Mouse (Mus musculus) midbrain, embryonic 10.5 days (tissue): ENCODE data around the gene Nup107. TPM values are rescaled to one million over a fixed set of nuclear protein-coding genes. Genes with fewer than 3 reads are reported as not detected.
"Not testable (repeated sequence)": the region's sequence is repeated elsewhere in the genome, so short reads cannot be mapped to it uniquely, and the experiment has no call there.

Source experiments
- DNase-seq: peaks from one replicate; pipeline ENCODE4 v3.0.0-alpha.2; 2017; ENCODE audit warnings: low spot score
- H3K27ac ChIP-seq: fragments of 300-500 bp; sonication (generic); replicated peaks from 2 replicates; pipeline ENCODE4 v1.5.1; 2016; ENCODE audit warnings: mild to moderate bottlenecking
- H3K27me3 ChIP-seq: fragments of 300-500 bp; sonication (generic); 2 replicates; pipeline ENCODE4 v1.6.1; 2016; ENCODE audit warnings: low read depth, mild to moderate bottlenecking; ENCODE audit not compliant: poor library complexity, severe bottlenecking
- H3K36me3 ChIP-seq: fragments of 300-500 bp; sonication (generic); 2 replicates; pipeline ENCODE4 v1.6.1; 2016; ENCODE audit warnings: mild to moderate bottlenecking, moderate library complexity
- H3K4me1 ChIP-seq: fragments of 300-500 bp; sonication (generic); 2 replicates; pipeline ENCODE4 v1.6.1; 2016
- H3K4me3 ChIP-seq: fragments of 300-500 bp; sonication (generic); 2 replicates; pipeline ENCODE4 v1.5.1; 2016; ENCODE audit warnings: mild to moderate bottlenecking, moderate library complexity
- H3K9me3 ChIP-seq: fragments of 300-500 bp; sonication (generic); replicated peaks from 2 replicates; pipeline ENCODE4 v1.6.1; 2016; ENCODE audit warnings: mild to moderate bottlenecking
- WGBS: fragments of 180-500 bp; shearing (Covaris S2); methylation state at CpG from one replicate; pipeline ENCODE4 v1.1.7; 2016; 5-methylcytosine and 5-hydroxymethylcytosine counted together
- polyA plus RNA-seq: library from polyadenylated mRNA; unstranded; fragments of >200 nt; fragmentation: Nextera tagmentation; extraction: Ambion mirVana; gene quantifications from 2 replicates; pipeline ENCODE4 v1.2.1, GENCODE M21; 2016

Gene Nup107
- polyA plus RNA-seq, 1 experiment from 2014 or later, result 104 TPM

DNA sequence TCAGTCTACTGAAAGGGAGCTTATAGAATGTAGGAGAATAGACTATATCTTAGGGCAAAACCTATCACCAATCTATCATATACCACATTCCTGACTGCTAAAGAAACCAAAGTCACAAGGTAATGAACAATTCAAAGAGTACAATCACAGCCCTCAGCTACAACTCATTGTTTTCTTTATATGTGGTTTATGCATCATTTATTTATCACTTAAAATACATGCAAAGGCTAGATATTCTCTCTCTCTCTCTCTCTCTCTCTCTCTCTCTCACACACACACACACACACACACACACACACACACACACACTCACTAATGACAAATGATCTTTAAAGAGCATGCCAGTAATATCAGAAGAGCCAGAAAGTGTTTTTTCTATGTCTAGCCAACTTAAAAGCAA lies 86.7 kb downstream of the Nup107 start:
- DNase-seq, result no peak
- Histone ChIP-seq H3K4me1 (peaks cover 12% of the 10 kb centered on the region), H3K4me3 (no peak overlapping the region), H3K36me3 (peaks cover 84% of the 10 kb centered on the region), H3K9me3 (no peaks in the 10 kb centered on the region), H3K27ac (no peak overlapping the region), H3K27me3 (no peaks in the 10 kb centered on the region)

DNA sequence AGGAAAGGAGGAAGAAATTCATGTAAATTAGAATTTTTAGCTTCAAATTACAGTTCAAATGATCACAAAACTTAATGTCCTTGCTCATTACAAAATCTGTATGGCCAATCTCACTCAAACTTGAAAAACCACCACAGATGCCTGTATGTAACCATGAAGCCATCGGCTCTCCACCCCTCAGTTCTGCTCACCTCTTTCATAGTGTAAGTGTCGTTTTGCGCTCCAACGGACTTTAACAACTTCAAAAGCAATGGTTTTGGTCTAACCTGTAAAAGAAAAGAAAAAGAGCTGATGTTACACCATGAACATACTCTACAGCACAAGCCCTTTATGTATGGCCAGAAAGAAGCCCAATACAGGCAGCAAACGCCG lies 87.6 kb downstream of the Nup107 start:
- no peak for DNase-seq
- Histone ChIP-seq H3K9me3 (no peaks in the 10 kb centered on the region), H3K36me3 (peaks cover 93% of the 10 kb centered on the region), H3K27me3 (no peaks in the 10 kb centered on the region), H3K4me1 (peaks cover 12% of the 10 kb centered on the region), H3K27ac (no peak overlapping the region), H3K4me3 (no peak overlapping the region)
- WGBS, result 96% methylated on average over 6 of the region's 6 CpGs

DNA sequence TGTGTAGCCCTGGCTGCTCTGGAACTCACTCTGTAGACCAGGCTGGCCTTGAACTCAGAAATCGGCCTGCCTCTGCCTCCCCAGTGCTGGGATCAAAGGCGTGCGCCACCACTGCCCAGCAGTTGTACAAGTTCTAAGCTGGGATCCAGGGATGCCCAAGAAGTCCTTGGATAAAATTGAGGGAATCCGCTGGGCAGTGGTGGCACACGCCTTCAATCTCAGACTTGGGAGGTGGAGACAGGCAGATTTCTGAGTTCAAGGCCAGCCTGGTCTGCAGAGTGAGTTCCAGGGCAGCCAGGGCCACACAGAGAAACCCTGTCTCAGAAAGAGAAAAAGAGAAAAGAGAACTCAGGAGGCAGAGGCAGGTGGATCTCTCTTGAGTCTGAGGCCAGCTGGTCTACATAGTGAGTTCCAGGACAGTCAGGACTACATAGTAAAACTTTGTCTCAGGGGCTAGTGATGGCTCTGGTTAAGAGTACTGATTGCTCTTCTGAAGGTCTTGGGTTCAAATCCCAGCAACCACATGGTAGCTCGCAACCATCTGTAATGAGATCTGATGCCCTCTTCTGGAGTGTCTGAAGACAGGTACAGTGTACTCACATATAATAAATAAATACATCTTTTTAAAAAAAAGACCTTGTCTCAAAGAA lies 88.1 kb downstream of the Nup107 start:
- H3K27me3 ChIP-seq, H3K4me3 ChIP-seq, DNase-seq, H3K9me3 ChIP-seq, H3K27ac ChIP-seq, H3K4me1 ChIP-seq: not testable (repeated sequence)
- peaks cover 98% of the 10 kb centered on the region for H3K36me3 ChIP-seq
- 99% methylated on average over 6 of the region's 6 CpGs for WGBS

DNA sequence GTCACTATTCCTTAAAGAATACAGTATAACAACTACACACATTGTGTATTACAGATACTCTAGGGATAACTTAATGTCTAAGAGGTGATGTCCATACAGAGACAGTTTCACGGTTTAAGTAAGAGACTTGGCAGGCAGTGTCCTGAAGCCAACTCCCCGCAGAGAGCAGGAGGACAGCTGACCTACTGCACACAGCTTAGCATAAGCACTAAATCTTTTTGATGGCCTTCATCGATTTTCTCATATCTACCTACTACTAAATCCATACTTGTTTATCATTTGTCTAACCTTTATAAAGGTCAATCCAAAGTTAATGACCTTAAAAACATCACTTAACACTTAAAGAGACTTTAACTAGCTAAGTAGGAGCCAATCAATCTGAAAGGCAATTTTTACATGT lies 89.0 kb downstream of the Nup107 start:
- Histone ChIP-seq H3K4me1 (no peaks in the 10 kb centered on the region), H3K27ac (no peak overlapping the region), H3K9me3 (no peaks in the 10 kb centered on the region), H3K4me3 (no peak overlapping the region), H3K36me3 (peaks cover 100% of the 10 kb centered on the region), H3K27me3 (no peaks in the 10 kb centered on the region)
- WGBS, result 97% methylated on average over 3 of the region's 3 CpGs
- no peak for DNase-seq

DNA sequence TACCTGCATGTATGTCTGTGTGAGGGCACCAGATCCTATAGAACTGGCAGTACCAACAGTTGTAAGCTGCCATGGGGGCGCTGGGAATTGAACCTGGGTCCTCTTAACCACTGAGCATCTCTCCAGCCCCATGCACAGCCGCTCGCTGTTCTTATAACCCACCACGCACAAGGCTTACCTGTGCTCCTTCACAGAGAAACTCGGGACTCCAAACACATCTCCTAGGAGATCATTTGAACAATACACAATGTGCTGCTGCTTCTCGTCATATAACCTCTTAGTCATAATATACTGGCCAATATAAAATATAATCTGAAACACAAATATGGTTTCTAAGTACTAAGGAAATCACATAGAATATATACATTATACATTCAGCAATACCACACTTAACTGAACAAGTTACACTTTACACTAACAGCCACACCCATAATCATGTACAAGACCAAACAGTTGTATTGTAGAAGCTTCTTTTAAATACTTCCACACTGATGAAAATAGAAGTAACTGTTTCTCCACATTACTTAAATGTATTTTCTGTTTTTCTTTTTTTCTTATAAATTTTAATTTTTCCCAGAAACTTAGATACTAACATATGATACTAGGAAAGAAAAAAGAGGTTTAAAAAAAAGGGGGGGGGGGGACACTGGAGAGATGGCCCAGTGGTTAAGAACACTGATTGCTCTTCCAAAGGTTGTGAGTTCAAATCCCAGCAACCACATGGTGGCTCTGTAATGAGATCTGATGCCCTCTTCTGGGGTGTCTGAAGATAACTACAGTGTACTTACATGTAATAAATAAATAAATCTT lies 90.3 kb downstream of the Nup107 start:
- 93% methylated on average over 6 of the region's 6 CpGs for WGBS
- no peak overlapping the region for H3K27ac ChIP-seq
- H3K4me3 ChIP-seq, result no peak overlapping the region
- H3K36me3 ChIP-seq, result peaks cover 100% of the 10 kb centered on the region
- H3K9me3 ChIP-seq, result no peaks in the 10 kb centered on the region
- H3K4me1 ChIP-seq, result no peaks in the 10 kb centered on the region
- DNase-seq, result no peak
- no peaks in the 10 kb centered on the region for H3K27me3 ChIP-seq

DNA sequence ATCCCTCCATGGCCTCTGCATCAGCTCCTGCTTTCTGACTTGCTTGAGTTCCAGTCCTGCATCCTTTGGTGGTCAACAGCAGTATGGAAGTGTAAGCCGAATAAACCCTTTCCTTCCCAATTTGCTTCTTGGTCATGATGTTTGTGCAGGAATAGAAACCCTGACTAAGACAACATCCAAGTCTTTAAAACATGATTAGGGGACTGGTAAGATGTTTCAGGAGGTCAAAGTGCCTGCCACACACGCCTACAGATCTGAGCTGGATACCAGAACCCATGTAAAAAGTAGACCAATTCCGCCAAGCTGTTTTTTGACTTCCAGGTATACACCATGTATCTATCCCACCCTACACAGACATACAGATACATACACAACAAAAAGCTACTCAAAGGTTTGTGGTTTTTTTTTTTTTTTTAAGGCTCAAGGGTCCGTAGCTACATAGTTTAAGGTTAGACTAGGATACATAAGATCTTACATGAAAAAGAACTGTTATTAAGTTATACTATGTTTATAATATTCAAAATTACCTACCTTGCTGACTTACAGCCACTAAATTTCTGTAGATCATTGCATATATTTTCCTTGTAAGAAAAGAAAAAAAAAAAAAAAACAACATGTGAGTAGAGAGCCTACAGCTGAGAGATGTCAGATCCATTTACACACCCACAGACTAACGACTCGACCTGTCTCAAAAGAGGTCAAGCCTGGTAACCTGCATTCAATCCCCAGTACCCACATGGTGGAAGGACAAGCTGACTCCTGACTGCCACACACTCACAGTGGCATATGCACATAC lies 91.3 kb downstream of the Nup107 start:
- WGBS, result 94% methylated on average over 6 of the region's 6 CpGs
- peaks cover 100% of the 10 kb centered on the region for H3K36me3 ChIP-seq

More for the DNA sequence above, 91.3 kb downstream of the Nup107 start:
- Histone ChIP-seq H3K9me3 (no peaks in the 10 kb centered on the region), H3K4me3 (no peak overlapping the region), H3K27me3 (no peaks in the 10 kb centered on the region), H3K27ac (no peak overlapping the region), H3K4me1 (no peaks in the 10 kb centered on the region)
- no peak for DNase-seq

Other genes starting within 250 kb of the Nup107 start
- gene Cpm, start 163.2 kb downstream of the Nup107 start, polyA plus RNA-seq, result 5.4 and 6.2 TPM in 2 replicates
- 60.6 and 66.7 TPM in 2 replicates for gene Mdm2, start 81.9 kb downstream of the Nup107 start, polyA plus RNA-seq
- 19.5 and 24.8 TPM in 2 replicates for gene Slc35e3, start 46.3 kb downstream of the Nup107 start, polyA plus RNA-seq
- gene Rap1b, start 53.3 kb upstream of the Nup107 start, polyA plus RNA-seq, result 144 and 146 TPM in 2 replicates